Mouse (Mus musculus) MN1 (cell line): ENCODE measurements at regions not wholly inside any gene's neighbourhood (a gene's known extent, or its start where the extent isn't known, plus 50 kb on each side); places are given as distances from the start of the nearest gene placed in this dataset.
A peak's percentile ranks its signal among the peaks of the same experiment; 100 is the strongest.
"Not testable (repeated sequence)": the region's sequence is repeated elsewhere in the genome, so short reads cannot be mapped to it uniquely, and the experiment has no call there.

Source experiments
- DNase-seq: peaks from one replicate; pipeline ENCODE4 v3.0.0-alpha.2; 2016; ENCODE audit warnings: low spot score

- no peak for DNase-seq
Measured at GRCm38 (mm10) chr3:81742124-81742523, 190.3 kb upstream of the Ctso start.

GRCm38 (mm10) chr3:81750164-81750563 is 182.2 kb upstream of the Ctso start:
- DNase-seq, result no peak

DNA sequence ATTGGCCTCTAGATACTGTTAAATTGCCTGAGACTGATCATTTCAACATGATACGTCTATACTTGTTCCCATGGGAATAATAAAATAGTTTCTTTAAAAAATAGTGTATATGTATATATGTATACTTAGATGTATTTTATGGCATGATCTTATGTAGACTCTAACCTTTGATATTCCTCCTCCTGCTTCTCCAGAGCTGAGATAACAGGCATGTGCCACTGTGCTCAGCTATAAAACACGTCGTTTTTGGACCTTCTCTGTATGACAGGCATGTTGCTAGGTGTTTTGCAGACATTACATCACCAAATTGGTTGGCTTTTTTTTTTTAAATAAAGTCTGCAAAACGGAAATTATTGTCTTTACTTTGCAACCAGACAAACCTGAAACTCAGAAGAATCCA is 179.4 kb upstream of the Ctso start:
- DNase-seq, result no peak

GRCm38 (mm10) chr3:81760383-81760782 is 172.0 kb upstream of the Ctso start:
- no peak for DNase-seq

GRCm38 (mm10) chr3:81760914-81761313 is 171.5 kb upstream of the Ctso start:
- DNase-seq, result no peak

GRCm38 (mm10) chr3:81771812-81772211 is 160.6 kb upstream of the Ctso start:
- no peak for DNase-seq

DNA sequence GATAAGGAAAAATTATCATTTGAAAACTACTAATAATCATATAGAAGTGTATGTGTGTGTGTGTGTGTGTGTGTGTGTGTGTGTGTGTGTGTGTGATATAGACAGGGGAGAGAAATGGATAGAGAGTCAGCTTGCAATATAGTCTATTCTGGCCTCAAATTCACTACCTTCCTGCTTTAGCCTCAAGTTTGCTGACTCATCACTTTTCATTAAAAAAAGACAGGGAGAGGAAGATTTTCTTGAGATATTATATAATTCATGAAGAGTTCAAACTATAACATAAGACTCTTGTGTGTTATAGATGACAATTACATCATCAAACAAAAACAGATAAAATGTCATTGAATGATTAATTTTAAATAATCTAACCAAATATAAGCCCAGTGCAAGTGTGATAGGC is 159.4 kb upstream of the Ctso start:
- no peak for DNase-seq

GRCm38 (mm10) chr3:81782081-81782480 is 150.3 kb upstream of the Ctso start:
- DNase-seq, result no peak

GRCm38 (mm10) chr3:81782921-81783541 is 149.4 kb upstream of the Ctso start:
- DNase-seq, result peak; percentile 66

DNA sequence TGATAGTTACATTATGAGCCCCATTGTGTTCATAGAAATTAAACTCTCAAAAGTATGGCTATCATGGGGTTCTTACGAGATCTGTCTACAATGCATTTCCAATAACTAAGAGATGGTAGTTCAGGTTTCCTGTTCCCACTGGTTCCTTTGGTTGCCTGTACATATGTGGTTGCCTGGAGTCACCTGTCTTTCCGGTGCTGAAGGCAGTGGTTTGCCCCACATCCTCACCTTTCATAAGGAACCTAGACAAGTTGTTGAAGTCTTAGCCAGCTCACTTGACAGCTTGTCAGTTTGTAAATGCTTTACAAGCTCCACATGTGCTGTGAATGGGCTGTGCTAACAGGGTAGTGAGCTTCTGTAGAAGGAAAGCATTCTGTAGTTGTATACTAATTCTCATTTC is 143.5 kb upstream of the Ctso start:
- no peak for DNase-seq

GRCm38 (mm10) chr3:81789664-81790063 is 142.7 kb upstream of the Ctso start:
- DNase-seq, result no peak

GRCm38 (mm10) chr3:81802096-81802495 is 130.3 kb upstream of the Ctso start:
- DNase-seq, result no peak

DNA sequence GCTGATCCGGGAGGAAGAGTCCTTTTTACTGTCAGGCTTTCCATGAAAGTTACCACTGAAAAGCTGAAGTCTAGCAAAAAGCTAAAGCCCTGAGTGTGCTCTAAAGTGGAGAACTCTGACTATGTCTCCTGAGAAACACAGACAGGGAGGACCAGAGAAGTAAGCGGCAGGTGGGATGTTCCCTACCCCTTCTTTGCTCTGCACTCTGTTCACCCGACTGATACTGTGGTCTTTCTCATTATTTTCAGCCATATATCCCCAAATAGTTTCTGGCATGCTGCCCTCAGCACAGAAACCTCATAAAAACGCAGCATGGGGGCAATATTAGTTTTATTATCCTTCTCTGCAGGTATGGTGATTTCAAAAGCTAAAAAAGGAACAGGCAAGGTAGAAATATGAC is 126.7 kb upstream of the Ctso start:
- no peak for DNase-seq

GRCm38 (mm10) chr3:81809604-81810003 is 122.8 kb upstream of the Ctso start:
- no peak for DNase-seq

DNA sequence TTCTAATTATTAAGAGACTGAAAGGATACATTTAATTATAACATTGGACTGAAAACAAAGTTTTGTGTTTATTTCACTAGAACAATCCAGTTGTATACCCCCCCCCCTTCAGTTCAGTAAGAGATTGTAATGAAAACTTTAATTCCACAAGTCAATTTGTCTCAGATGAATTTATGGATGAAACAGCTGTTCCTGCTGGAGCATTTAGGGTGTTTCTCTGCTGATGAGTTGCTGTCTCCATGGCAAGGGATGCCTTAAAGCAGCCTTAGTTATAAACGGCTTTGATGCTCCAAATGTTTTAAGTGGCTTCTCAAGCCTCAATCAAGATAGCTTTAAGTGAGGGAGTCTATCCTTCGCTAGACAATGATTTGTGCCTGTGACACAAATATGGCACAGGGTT is 112.1 kb upstream of the Ctso start:
- DNase-seq, result no peak

- no peak for DNase-seq
Measured at GRCm38 (mm10) chr3:81829525-81829924, 102.9 kb upstream of the Ctso start.

DNA sequence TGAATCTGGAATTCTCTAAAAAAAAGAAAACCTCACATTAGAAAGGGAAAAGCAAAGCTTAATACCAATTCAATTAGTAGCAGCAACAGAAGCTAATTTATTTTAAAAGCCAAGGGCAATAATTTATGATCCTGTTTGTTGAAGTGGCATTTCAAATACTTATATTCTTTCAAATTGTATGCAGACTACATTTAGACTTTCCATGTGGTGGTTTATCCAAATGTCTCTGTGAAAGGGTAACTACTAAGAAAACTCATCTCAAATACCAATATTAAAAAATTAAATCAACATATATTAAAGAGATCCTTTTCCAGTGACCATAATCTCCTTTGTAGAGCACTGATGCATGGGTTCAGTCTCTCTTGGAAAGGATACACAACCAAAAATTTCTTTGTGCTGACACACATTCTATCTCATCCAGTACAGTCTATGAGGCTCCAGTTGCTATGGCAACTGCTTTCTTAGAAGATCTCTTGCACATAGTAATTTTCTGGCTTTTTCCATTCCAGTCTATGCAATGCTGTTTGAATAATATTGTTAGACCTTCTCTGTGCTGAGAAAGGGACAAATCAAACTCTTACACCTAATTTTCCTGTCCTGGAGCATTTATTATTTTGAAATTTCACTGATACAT is 102.3 kb upstream of the Ctso start:
- peak; percentile 18 for DNase-seq

DNA sequence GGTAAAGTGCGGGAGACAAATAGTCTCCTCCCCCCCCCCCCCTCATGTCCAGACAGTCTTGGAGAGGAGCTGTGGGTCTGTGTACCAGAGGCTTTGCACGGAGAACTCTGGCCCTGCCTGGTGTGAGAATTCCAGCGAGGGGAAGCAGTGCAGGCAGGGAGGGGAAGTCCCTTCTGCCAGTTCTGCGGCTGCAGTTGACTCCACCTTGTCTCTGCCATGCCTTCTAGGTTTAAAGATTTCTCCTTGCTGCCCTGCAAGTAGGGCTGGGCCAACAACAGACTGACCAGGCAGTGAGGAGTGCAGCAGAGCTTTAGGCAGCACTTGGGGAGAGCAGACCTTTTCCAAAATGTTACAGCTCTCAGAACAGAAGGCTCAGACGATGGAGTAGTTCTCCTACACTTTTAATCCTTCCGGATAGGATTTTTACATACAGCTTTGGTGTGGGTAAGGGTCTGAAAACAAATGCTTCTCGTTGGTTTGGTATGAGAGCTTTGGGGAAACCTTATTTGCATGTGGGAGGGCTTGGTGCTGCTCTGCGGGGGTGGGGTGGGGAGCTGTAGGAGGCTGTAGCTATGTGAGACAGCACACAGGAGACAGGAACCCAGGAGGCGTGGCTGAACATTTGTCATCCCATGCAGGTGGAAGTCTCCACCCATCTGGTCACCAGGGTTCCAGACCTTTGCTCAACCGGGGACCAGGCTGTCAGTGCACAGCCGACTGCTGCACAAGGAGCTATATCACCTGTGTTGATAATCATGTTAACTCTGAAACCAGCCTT is 96.8 kb upstream of the Ctso start:
- DNase-seq, result peak; percentile 55

DNA sequence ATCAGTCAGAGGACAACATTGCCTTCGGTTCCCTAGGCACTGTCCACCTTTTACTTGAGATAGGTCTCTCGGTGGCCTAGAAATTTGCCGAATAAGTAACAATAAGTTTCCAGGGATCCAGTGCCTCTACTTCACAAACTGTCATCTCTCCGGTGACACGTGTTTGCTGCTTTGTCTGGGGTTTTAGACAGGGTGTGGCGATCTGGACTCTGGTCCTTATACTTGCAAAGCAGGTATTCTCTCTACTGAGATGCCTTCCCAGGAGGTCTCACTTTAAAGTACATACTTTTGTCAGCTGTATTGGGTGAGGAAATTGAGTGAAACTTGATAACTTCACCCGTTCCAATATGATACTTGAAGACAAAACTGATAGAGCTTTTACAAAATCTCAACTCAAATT is 95.9 kb upstream of the Ctso start:
- DNase-seq, result no peak

- DNase-seq, result not testable (repeated sequence)
Measured at GRCm38 (mm10) chr3:81838121-81838520, 94.3 kb upstream of the Ctso start.

DNA sequence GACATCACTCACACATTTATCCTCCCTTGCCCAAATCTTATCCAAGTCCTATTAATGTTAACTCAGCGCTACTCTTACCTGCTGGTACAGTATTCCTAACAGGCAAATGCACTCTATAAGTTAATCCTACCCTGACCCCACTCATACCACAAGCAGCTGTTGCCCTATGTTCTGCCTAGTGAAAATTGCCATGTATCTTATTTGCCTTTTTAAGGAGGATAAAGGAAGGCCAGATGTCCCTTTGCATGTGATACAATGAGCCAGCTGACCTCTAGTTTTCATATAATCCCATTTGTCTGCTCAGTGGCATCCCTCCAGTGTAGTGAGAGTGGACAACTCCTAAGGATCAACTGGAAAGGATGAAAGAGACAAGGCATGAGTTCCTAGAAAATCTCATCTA is 67.9 kb upstream of the Ctso start:
- no peak for DNase-seq
